Mouse (Mus musculus) stomach, embryonic 16.5 days (tissue): ENCODE measurements at regions not wholly inside any gene's neighbourhood (a gene's known extent, or its start where the extent isn't known, plus 50 kb on each side); places are given as distances from the start of the nearest gene placed in this dataset.

Experiments
- ATAC-seq: fragments of 200-750 bp; cut with Nextera tagmentation; 2 replicates; pipeline ENCODE4 v1.8.0; 2017; ENCODE audit warnings: moderate number of reproducible peaks, moderate TSS enrichment; ENCODE audit not compliant: insufficient read depth, low FRiP score
- H3K27ac ChIP-seq: fragments of 300-500 bp; sonication (generic); 2 replicates; pipeline ENCODE4 v1.5.1; 2014; ENCODE audit warnings: low read length
- H3K27me3 ChIP-seq: fragments of 300-500 bp; sonication (generic); 2 replicates; pipeline ENCODE4 v1.6.1; 2014; ENCODE audit warnings: low read length, control low read depth, mixed read lengths; ENCODE audit not compliant: control insufficient read depth, insufficient read depth
- H3K36me3 ChIP-seq: fragments of 300-500 bp; sonication (generic); 2 replicates; pipeline ENCODE4 v1.6.1; 2014; ENCODE audit warnings: low read length; ENCODE audit not compliant: control insufficient read depth, insufficient read depth
- H3K4me1 ChIP-seq: fragments of 300-500 bp; sonication (generic); 2 replicates; pipeline ENCODE4 v1.6.1; 2014; ENCODE audit warnings: low read length, control low read depth, mixed read lengths; ENCODE audit not compliant: control insufficient read depth, insufficient read depth
- H3K4me2 ChIP-seq: fragments of 300-500 bp; sonication (generic); 2 replicates; pipeline ENCODE4 v1.6.1; 2014; ENCODE audit warnings: low read depth, low read length, mixed read lengths
- H3K4me3 ChIP-seq: fragments of 300-500 bp; sonication (generic); replicated peaks from 2 replicates; pipeline ENCODE4 v1.5.1; 2014; ENCODE audit warnings: mild to moderate bottlenecking, low read length
- H3K9ac ChIP-seq: fragments of 300-500 bp; sonication (generic); 2 replicates; pipeline ENCODE4 v1.6.1; 2014; ENCODE audit warnings: low read length
- H3K9me3 ChIP-seq: fragments of 300-500 bp; sonication (generic); replicated peaks from 2 replicates; pipeline ENCODE4 v1.6.1; 2016; ENCODE audit warnings: low read length, control low read depth; ENCODE audit not compliant: control insufficient read depth
- WGBS: fragments of 180-500 bp; shearing (Covaris S2); extraction: QIAGEN DNeasy Blood & Tissue Kit; methylation state at CpG from one replicate; pipeline ENCODE4 v1.1.7; 2014; 5-methylcytosine and 5-hydroxymethylcytosine counted together

DNA sequence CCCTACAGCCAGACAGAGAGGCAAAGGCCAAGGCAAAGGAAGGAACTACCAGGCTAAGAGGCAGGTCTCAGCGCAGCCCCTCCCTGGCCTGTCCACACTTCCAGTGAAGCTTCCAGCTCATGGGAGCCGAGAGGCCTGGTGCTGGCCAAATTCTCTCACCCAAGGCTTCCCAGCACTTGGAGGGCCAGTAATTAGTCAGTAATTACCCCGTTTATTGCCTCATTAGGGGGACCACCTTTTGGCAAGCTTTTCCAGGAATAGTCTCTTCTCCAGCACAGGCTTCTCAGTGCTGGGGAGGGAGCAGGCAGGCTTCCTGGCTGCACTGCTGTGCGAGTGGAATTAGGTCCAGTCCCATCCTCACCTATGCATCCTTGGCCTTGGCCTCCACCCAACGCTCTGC, 252.8 kb upstream of the Nxpe4 start:
- ATAC-seq: no peak
- H3K4me2 ChIP-seq: no peak overlapping the region
- WGBS: 63% methylated on average over 5 of the region's 5 CpGs
- no peaks in the 10 kb centered on the region for H3K36me3 ChIP-seq
- H3K9me3 ChIP-seq: no peaks in the 10 kb centered on the region
- no peaks in the 10 kb centered on the region for H3K4me1 ChIP-seq
- H3K27ac ChIP-seq: no peak overlapping the region
- no peaks in the 10 kb centered on the region for H3K27me3 ChIP-seq
- H3K4me3 ChIP-seq: no peak overlapping the region
- no peak overlapping the region for H3K9ac ChIP-seq

- 25% methylated on average over 6 of the region's 6 CpGs for WGBS
- H3K9me3 ChIP-seq: no peaks in the 10 kb centered on the region
- no peak for ATAC-seq
- no peak overlapping the region for H3K4me2 ChIP-seq
- H3K27me3 ChIP-seq: no peaks in the 10 kb centered on the region
- no peaks in the 10 kb centered on the region for H3K4me1 ChIP-seq
- no peak overlapping the region for H3K9ac ChIP-seq
- no peak overlapping the region for H3K27ac ChIP-seq
- no peak overlapping the region for H3K4me3 ChIP-seq
- H3K36me3 ChIP-seq: no peaks in the 10 kb centered on the region
Measured at GRCm38 (mm10) chr9:47910501-47910906, 251.3 kb upstream of the Nxpe4 start.

DNA sequence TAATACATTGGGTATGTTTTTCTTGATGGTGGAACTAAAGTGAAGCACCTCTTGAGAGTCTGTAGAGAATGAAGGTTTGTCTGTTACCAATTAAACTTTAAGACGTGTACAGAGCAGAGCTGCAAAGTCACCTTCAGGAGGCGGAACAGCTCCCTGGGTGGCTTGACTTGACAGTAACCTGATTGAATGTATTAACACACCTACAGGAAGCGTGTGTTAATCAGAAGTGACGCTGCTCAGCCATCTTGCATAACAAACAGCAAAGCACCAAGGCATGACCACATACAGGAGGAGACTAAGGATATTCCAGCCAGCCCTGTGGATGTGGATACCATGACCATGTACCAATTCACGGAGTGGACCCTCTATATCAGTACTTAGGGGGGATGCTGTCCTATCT, 249.0 kb upstream of the Nxpe4 start:
- 85% methylated on average over 5 of the region's 5 CpGs for WGBS
- H3K36me3 ChIP-seq: no peaks in the 10 kb centered on the region
- no peak overlapping the region for H3K4me2 ChIP-seq
- H3K27ac ChIP-seq: no peak overlapping the region
- H3K9ac ChIP-seq: no peak overlapping the region
- H3K9me3 ChIP-seq: no peaks in the 10 kb centered on the region
- no peaks in the 10 kb centered on the region for H3K27me3 ChIP-seq
- H3K4me3 ChIP-seq: no peak overlapping the region
- no peaks in the 10 kb centered on the region for H3K4me1 ChIP-seq
- ATAC-seq: no peak

GRCm38 (mm10) chr9:47935299-47935698, 226.5 kb upstream of the Nxpe4 start:
- no peaks in the 10 kb centered on the region for H3K36me3 ChIP-seq
- H3K27ac ChIP-seq: no peak overlapping the region
- no peak for ATAC-seq
- no peak overlapping the region for H3K4me2 ChIP-seq
- H3K4me1 ChIP-seq: no peaks in the 10 kb centered on the region
- H3K9me3 ChIP-seq: no peaks in the 10 kb centered on the region
- no peak overlapping the region for H3K4me3 ChIP-seq
- H3K9ac ChIP-seq: no peak overlapping the region
- WGBS: 80% methylated on average over 2 of the region's 2 CpGs
- H3K27me3 ChIP-seq: no peaks in the 10 kb centered on the region

DNA sequence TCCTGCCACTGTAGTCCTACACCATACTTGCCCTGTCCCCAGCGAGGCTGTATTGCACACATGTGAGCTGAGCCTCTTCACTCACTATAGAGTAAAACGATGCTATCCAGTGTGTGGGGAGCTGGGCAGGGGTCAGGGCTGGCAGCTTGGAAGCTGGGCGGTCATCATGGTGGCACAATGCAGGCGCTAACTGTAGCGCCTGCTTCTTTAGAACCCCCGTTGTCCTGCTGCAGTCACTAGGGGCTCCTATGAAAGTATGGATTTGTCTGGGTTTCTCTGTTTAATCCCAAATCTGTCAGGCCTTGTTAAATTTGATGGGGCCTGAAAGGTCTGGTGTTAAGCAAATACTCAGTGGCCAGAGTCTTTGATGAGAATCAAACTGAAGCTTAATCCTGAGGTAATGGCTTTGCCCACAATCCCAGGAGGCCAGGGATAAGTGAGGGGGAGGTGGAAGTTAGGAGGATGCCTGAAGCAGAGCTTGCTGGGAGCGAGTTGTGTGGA, 225.8 kb upstream of the Nxpe4 start:
- Histone ChIP-seq H3K9me3 (no peaks in the 10 kb centered on the region), H3K27me3 (no peaks in the 10 kb centered on the region), H3K36me3 (no peaks in the 10 kb centered on the region), H3K4me2 (no peak overlapping the region), H3K27ac (no peak overlapping the region), H3K4me3 (no peak overlapping the region), H3K9ac (no peak overlapping the region), H3K4me1 (no peaks in the 10 kb centered on the region)
- WGBS: 72% methylated on average over 7 of the region's 7 CpGs
- no peak for ATAC-seq

DNA sequence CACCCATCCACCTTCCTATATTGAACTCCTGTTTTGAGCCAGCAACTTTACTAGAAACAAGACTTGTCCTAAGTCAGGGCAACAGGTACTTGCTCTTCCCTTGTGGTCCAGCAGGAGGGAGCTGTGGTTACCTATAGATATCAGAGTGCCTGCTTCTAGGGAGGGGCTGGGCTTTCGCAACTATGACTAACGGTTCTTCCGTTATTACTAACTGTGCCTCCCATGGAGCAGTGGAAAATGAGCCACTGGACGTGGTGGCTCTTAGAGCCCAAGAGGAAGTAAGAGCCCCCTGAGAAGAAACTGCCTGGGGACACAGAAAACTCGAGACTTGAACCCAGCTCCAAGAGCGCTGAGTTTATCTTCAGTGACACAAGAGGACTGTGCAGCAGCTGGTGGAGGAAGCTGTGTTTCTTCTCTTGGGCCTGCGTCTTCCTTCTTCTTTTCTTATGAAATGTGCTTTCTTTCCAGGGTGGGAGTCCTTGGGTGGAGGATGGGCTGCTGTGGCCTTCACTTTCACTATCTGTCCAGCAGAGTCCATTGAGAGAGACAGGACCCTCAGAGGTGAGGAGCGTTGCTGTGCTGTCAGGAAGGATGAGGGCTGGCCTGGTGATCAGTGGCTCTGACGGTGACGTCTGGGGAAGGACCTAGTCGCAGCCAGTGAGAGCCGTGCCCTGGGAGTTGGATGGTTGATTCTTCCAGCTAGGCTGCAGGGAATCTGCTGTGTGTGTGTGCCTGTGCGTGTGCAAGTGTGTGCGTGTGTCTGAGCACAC, 222.7 kb upstream of the Nxpe4 start:
- 73% methylated on average over 14 of the region's 14 CpGs for WGBS

GRCm38 (mm10) chr9:47942761-47943583, 218.9 kb upstream of the Nxpe4 start:
- no peak overlapping the region for H3K4me3 ChIP-seq
- no peaks in the 10 kb centered on the region for H3K4me1 ChIP-seq
- H3K27me3 ChIP-seq: no peaks in the 10 kb centered on the region
- no peaks in the 10 kb centered on the region for H3K9me3 ChIP-seq
- ATAC-seq: no peak
- H3K36me3 ChIP-seq: no peaks in the 10 kb centered on the region
- no peak overlapping the region for H3K4me2 ChIP-seq
- no peak overlapping the region for H3K27ac ChIP-seq
- no peak overlapping the region for H3K9ac ChIP-seq
- 59% methylated on average over 11 of the region's 11 CpGs for WGBS

More for the DNA sequence above, 222.7 kb upstream of the Nxpe4 start:
- no peak overlapping the region for H3K4me2 ChIP-seq
- no peak overlapping the region for H3K27ac ChIP-seq
- H3K9ac ChIP-seq: no peak overlapping the region
- no peaks in the 10 kb centered on the region for H3K27me3 ChIP-seq
- no peaks in the 10 kb centered on the region for H3K4me1 ChIP-seq
- H3K36me3 ChIP-seq: no peaks in the 10 kb centered on the region
- H3K9me3 ChIP-seq: no peaks in the 10 kb centered on the region
- H3K4me3 ChIP-seq: no peak overlapping the region
- ATAC-seq: no peak

DNA sequence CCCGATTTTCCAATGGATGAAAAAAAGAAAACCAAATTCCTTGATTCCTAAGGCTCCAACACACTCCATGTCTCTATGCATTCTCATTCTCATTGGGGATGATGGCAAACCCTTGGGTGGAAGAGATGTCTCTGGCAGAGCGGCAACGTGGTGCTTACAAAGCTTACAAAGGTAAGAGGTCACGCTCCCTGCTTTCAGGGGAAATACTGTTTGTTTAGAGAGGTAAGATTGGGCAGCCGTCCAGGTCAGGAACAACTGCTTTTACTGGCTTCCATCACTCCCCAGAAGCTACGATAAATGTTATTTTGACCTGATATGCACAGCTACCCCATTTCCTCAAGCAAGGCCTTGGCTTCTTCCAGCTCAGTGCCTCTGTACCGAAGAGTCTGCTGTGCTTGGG, 215.6 kb upstream of the Nxpe4 start:
- WGBS: 42% methylated on average over 7 of the region's 7 CpGs
- Histone ChIP-seq H3K9me3 (no peaks in the 10 kb centered on the region), H3K27me3 (no peaks in the 10 kb centered on the region), H3K36me3 (no peaks in the 10 kb centered on the region), H3K4me1 (no peaks in the 10 kb centered on the region), H3K4me2 (no peak overlapping the region), H3K27ac (no peak overlapping the region), H3K9ac (no peak overlapping the region), H3K4me3 (no peak overlapping the region)
- ATAC-seq: no peak

DNA sequence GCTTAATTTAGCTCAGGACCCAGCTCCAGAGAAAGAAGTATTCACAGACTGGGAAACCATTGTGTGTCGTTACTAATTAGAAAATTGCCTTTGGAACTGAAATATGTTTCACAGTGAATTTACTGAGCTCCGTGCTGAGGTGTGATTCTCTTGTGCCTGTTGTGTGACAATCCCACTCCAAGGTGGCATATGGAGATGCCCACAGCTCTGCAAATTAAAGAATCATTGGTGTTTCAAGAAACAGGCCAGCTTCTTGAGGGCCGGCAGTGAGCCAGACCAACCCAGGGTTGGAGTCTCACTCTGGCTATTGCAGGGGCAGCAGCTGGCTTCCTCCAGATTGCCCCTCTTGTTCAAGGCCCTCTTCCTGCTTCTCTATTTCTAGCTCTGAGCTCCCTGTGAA, 203.9 kb upstream of the Nxpe4 start:
- H3K9me3 ChIP-seq: no peaks in the 10 kb centered on the region
- no peaks in the 10 kb centered on the region for H3K36me3 ChIP-seq
- no peak overlapping the region for H3K27ac ChIP-seq
- WGBS: 84% methylated on average over 3 of the region's 3 CpGs
- H3K4me2 ChIP-seq: no peak overlapping the region
- no peak for ATAC-seq
- H3K27me3 ChIP-seq: no peaks in the 10 kb centered on the region
- no peak overlapping the region for H3K4me3 ChIP-seq
- H3K4me1 ChIP-seq: no peaks in the 10 kb centered on the region
- no peak overlapping the region for H3K9ac ChIP-seq
